Mouse (Mus musculus) neural tube, embryonic 15.5 days (tissue): ENCODE measurements around the gene Glra1. TPM values are rescaled to one million over a fixed set of nuclear protein-coding genes. Genes with fewer than 3 reads are reported as not detected.
"Not testable (repeated sequence)": the region's sequence is repeated elsewhere in the genome, so short reads cannot be mapped to it uniquely, and the experiment has no call there.

Experiments used
- ATAC-seq: fragments of 200-750 bp; cut with Nextera tagmentation; 2 replicates; pipeline ENCODE4 v1.8.0; 2017; ENCODE audit warnings: mild to moderate bottlenecking, moderate TSS enrichment, moderate library complexity; ENCODE audit not compliant: low FRiP score
- H3K27ac ChIP-seq: fragments of 300-500 bp; sonication (generic); replicated peaks from 2 replicates; pipeline ENCODE4 v1.5.1; 2015; ENCODE audit warnings: mild to moderate bottlenecking, inconsistent platforms
- H3K27me3 ChIP-seq: fragments of 300-500 bp; sonication (generic); replicated peaks from 2 replicates; pipeline ENCODE4 v1.6.1; 2015; ENCODE audit warnings: inconsistent platforms
- H3K36me3 ChIP-seq: fragments of 300-500 bp; sonication (generic); 2 replicates; pipeline ENCODE4 v1.6.1; 2015; ENCODE audit warnings: inconsistent platforms
- H3K4me1 ChIP-seq: fragments of 300-500 bp; sonication (generic); 2 replicates; pipeline ENCODE4 v1.6.1; 2015; ENCODE audit warnings: inconsistent platforms
- H3K4me2 ChIP-seq: fragments of 300-500 bp; sonication (generic); 2 replicates; pipeline ENCODE4 v1.6.1; 2015; ENCODE audit warnings: inconsistent platforms, mild to moderate bottlenecking, moderate library complexity
- H3K4me3 ChIP-seq: fragments of 300-500 bp; sonication (generic); replicated peaks from 2 replicates; pipeline ENCODE4 v1.5.1; 2015; ENCODE audit warnings: mild to moderate bottlenecking, inconsistent platforms
- H3K9ac ChIP-seq: fragments of 300-500 bp; sonication (generic); replicated peaks from 2 replicates; pipeline ENCODE4 v1.6.1; 2015; ENCODE audit warnings: mild to moderate bottlenecking, inconsistent platforms
- H3K9me3 ChIP-seq: fragments of 300-500 bp; sonication (generic); replicated peaks from 2 replicates; pipeline ENCODE4 v1.6.1; 2016; ENCODE audit warnings: inconsistent platforms
- WGBS: fragments of 180-500 bp; shearing (Covaris S2); methylation state at CpG from one replicate; pipeline ENCODE4 v1.1.7; 2015; ENCODE audit warnings: mixed read lengths; 5-methylcytosine and 5-hydroxymethylcytosine counted together
- polyA plus RNA-seq: library from polyadenylated mRNA; unstranded; fragments of >200 nt; fragmentation: Nextera tagmentation; extraction: Ambion mirVana; gene quantifications from 2 replicates; pipeline ENCODE4 v1.2.1, GENCODE M21; 2015

The Glra1 gene
- polyA plus RNA-seq: 3.2 and 3.5 TPM in 2 replicates

DNA sequence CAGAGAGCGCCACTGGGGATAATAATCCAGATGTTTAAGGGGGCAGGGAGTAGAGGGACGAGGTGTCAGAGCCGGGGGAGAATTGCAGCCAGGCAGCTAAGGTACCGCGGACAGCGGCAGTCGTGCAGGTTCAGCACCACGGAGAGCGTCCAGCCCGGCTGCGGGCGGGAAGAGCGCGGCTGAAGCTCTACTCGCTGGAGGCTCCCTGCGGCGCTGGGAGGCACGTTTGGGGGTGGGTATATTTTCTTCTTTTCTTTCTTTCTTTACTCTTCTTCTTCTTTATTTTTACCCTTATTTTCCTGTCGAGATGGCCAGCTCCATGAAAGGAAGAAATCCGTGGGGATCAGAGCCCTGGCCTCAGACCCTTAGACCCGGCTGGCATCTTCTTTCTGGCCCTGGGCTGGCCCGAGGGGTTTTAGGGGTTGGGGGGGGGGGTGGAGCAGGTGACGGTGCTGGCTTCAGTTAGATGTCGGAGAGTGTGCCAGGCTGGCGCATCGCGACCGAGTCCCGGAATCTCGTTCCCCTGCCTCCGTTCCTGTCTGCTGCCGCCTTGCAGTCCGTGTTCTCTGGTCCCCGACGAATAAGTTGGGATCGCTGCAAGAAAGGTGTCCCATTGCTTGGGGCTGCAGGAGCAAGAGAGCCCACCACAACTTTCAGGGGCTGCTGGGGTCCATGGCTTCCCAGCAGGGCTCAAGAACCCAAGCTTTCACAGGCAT lies at the start of gene Glra1:
TSS of gene Glra1 (minus strand) at position 391 of the 716 bp plus-strand sequence.
- H3K9me3 ChIP-seq: no peaks in the 10 kb centered on the region
- H3K27ac ChIP-seq: peak within 1 kb of the TSS; percentile 86
- H3K4me2 ChIP-seq: peak within 1 kb of the TSS; percentile 67
- peak within 1 kb of the TSS; percentile 63 for H3K9ac ChIP-seq
- peak within 1 kb of the TSS; percentile 65 for H3K4me3 ChIP-seq
- ATAC-seq: peak; percentile 66
- no peaks in the 10 kb centered on the region for H3K27me3 ChIP-seq
- under 1% methylated on average over 36 of the region's 36 CpGs for WGBS
- H3K4me1 ChIP-seq: peaks cover 26% of the 10 kb centered on the region
- H3K36me3 ChIP-seq: no peaks in the 10 kb centered on the region

GRCm38 (mm10) chr11:55636961-55637360 lies 29.0 kb upstream of the Glra1 start:
- 33% methylated on average over 4 of the region's 4 CpGs for WGBS
- Histone ChIP-seq H3K9me3 (no peaks in the 10 kb centered on the region), H3K4me2 (no peak overlapping the region), H3K27ac (no peak overlapping the region), H3K27me3 (no peaks in the 10 kb centered on the region), H3K36me3 (no peaks in the 10 kb centered on the region), H3K4me3 (no peak overlapping the region), H3K9ac (no peak overlapping the region), H3K4me1 (peaks cover 9% of the 10 kb centered on the region; the same call in 1 of the 2 replicates)
- no peak for ATAC-seq

GRCm38 (mm10) chr11:55633901-55634300 lies 25.9 kb upstream of the Glra1 start:
- Histone ChIP-seq H3K4me1 (peaks cover 9% of the 10 kb centered on the region), H3K36me3 (no peaks in the 10 kb centered on the region), H3K9me3 (no peaks in the 10 kb centered on the region), H3K27ac (no peak overlapping the region), H3K27me3 (no peaks in the 10 kb centered on the region), H3K9ac (no peak overlapping the region), H3K4me3 (no peak overlapping the region), H3K4me2 (no peak overlapping the region)
- no peak for ATAC-seq

- H3K4me1 ChIP-seq, ATAC-seq, H3K9ac ChIP-seq, H3K4me2 ChIP-seq, H3K4me3 ChIP-seq, H3K9me3 ChIP-seq, H3K27ac ChIP-seq, H3K27me3 ChIP-seq, H3K36me3 ChIP-seq: not testable (repeated sequence)
- 81% methylated on average over 8 of the region's 8 CpGs for WGBS
Observed at GRCm38 (mm10) chr11:55614631-55615030, 6.6 kb upstream of the Glra1 start.

GRCm38 (mm10) chr11:55608524-55608920 lies 524 bp upstream of the Glra1 start:
- peak overlapping the region; percentile 63 for H3K9ac ChIP-seq
- H3K27me3 ChIP-seq: no peaks in the 10 kb centered on the region
- H3K4me2 ChIP-seq: peak overlapping the region; percentile 67
- no peaks in the 10 kb centered on the region for H3K36me3 ChIP-seq
- ATAC-seq: peak; percentile 78
- H3K4me1 ChIP-seq: peaks cover 21% of the 10 kb centered on the region
- H3K27ac ChIP-seq: peak overlapping the region; percentile 86
- H3K4me3 ChIP-seq: peak overlapping the region; percentile 65
- no peaks in the 10 kb centered on the region for H3K9me3 ChIP-seq
- 0% methylated on average over 12 of the region's 12 CpGs for WGBS

DNA sequence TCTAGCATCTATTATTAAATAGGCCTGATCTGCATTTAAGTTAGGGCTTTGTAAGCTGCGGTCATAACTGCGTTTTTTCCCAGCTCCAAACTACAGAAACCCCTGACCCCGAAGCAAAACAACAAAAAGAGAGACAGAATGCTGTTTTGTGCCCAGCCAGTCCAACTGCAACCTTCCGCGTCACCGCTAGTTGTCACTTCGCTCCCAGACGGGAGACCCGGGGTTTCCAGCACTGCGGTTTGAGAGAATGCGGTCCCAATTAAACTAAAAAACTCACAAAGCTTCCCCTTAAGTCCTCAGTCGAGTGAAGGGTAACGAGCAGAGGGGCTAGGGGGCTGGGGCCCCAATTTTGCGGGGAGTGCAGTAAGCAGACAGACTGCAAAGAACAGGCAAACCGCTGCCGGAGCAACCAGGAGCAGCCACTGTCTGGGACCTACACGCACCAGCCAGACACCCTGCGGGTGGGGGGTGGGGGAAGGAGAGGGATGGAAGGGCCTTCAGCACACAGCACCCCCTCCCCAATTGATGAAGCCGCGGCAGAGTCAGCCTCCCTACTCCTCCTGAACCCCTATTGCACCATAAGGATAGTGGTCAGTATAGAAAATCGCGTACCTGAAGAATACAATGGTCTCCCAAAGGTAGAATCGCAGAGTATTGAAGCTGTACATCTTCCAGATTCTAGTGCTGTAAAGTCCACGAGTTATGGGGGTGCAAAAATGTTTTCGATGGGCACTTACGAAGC lies 761 bp downstream of the Glra1 start:
- ATAC-seq: peak; percentile 70
- Histone ChIP-seq H3K36me3 (no peaks in the 10 kb centered on the region), H3K9ac (peak overlapping the region; percentile 63), H3K9me3 (no peaks in the 10 kb centered on the region), H3K27me3 (no peaks in the 10 kb centered on the region), H3K4me3 (peak overlapping the region; percentile 65), H3K4me2 (peak overlapping the region; percentile 67), H3K4me1 (peaks cover 31% of the 10 kb centered on the region), H3K27ac (peak overlapping the region; percentile 86)
- WGBS: 1% methylated on average over 26 of the region's 26 CpGs

- ATAC-seq: no peak
- H3K27ac ChIP-seq: peak overlapping the region; percentile 62
- peak overlapping the region; percentile 17 for H3K4me3 ChIP-seq
- peak overlapping the region; percentile 67 for H3K4me2 ChIP-seq
- no peaks in the 10 kb centered on the region for H3K36me3 ChIP-seq
- H3K4me1 ChIP-seq: peaks cover 57% of the 10 kb centered on the region
- 6% methylated on average over 11 of the region's 11 CpGs for WGBS
- H3K27me3 ChIP-seq: no peaks in the 10 kb centered on the region
- H3K9ac ChIP-seq: peak overlapping the region; percentile 18; the same call in 1 of the 2 replicates
- no peaks in the 10 kb centered on the region for H3K9me3 ChIP-seq
Observed at GRCm38 (mm10) chr11:55601447-55602065, 6.4 kb downstream of the Glra1 start.

- no peak for ATAC-seq
Observed at GRCm38 (mm10) chr11:55595726-55596125, 12.3 kb downstream of the Glra1 start.

DNA sequence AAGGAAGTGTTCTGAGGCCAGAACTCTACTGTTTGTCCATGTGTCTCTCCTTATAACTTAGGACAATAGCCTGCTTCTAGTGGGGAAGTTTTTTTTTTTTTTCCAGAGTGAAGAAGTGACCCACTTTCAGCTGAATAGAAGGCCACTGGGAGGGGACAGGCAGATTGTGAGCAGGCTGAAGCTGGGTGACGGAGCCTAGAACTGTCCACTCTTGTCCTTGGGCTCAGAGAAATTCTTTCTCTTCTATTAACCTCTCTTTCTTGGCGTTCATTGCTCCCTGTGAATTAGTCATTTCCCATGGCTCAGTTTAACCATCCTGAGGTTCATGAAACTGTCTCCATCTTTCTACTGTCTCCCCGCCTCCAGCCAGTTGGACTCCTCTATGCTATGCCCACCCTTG lies 13.6 kb downstream of the Glra1 start:
- Histone ChIP-seq H3K36me3 (0 out of 2 replicates have a peak, but pooled peaks cover 2% of the 10 kb centered on the region), H3K27ac (no peak overlapping the region), H3K9me3 (no peaks in the 10 kb centered on the region), H3K27me3 (no peaks in the 10 kb centered on the region), H3K4me1 (peaks cover 2% of the 10 kb centered on the region), H3K4me3 (no peak overlapping the region), H3K4me2 (no peak overlapping the region), H3K9ac (no peak overlapping the region)
- ATAC-seq: no peak
- 86% methylated on average over 3 of the region's 3 CpGs for WGBS

More at GRCm38 (mm10) chr11:55595726-55596125, 12.3 kb downstream of the Glra1 start:
- Histone ChIP-seq H3K27ac (no peak overlapping the region), H3K27me3 (no peaks in the 10 kb centered on the region), H3K4me3 (no peak overlapping the region), H3K4me2 (no peak overlapping the region), H3K9me3 (no peaks in the 10 kb centered on the region), H3K9ac (no peak overlapping the region), H3K36me3 (0 out of 2 replicates have a peak, but pooled peaks cover 2% of the 10 kb centered on the region), H3K4me1 (peaks cover 11% of the 10 kb centered on the region)
- 82% methylated on average over 1 of the region's 1 CpGs for WGBS

DNA sequence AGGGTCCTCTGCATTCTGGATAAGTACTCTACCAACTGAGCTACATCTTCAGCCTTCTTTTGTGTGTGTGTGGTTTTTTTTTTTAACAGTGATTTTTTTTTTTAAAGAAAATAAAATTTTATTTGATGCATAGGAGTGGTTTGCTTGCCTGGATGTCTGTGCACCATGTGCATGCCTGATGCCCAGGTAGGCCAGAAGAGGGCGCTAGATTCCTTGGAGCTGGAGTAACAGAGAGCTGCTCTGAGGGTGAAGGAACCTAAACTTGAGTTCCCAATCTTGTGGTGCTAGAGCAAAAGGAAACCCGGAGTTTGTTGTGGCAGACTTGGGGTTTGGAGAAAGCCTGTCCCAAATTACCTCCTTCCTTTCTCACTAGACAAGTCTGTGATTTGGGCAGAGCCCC lies 16.8 kb downstream of the Glra1 start:
- 58% methylated on average over 2 of the region's 2 CpGs for WGBS
- no peaks in the 10 kb centered on the region for H3K9me3 ChIP-seq

DNA sequence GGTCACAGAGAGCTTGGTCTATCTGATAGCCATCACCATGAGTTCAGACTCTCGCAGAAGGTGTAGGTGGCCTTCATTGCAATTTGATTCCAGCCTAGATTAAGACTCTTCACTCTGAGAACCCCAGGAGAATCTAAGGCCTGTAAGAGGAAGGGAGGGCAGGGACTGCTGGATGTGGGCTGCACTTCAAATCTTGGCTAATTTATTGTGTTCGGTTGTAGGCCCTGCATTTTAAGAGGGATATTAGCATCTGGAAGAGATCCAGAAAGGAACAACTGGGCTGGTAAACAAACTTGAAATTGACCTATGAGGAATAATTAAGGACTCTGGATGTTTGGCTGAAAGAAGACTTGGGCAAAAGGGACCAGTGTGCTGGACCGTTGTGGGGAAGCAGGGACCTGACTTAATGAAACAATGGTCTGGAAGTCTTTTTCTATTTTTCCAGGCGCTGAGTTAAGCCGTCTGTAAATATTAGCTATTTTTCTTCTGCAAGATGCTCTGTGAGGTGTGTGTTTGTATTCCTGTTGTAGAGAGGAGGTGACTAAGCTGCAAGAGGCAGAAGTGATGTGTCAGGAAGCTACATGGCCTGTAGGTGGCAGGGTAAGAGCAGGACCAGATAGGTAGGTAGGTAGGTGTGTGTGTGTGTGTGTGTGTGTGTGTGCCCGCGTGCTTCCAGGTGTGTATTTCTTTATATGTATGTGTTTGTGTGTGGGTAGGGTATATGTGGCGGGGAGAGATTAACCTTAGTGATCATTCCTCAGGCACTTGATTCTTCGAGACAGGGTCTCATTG lies 18.4 kb downstream of the Glra1 start:
- 68% methylated on average over 9 of the region's 9 CpGs for WGBS
- Histone ChIP-seq H3K9me3 (no peaks in the 10 kb centered on the region), H3K27ac (peak overlapping the region; percentile 41), H3K4me2 (no peak overlapping the region), H3K4me3 (no peak overlapping the region), H3K36me3 (no peaks in the 10 kb centered on the region), H3K4me1 (peaks cover 10% of the 10 kb centered on the region), H3K9ac (no peak overlapping the region), H3K27me3 (no peaks in the 10 kb centered on the region)
- ATAC-seq: peak; percentile 55; the same call in 1 of the 2 replicates

More for the DNA sequence above, 16.8 kb downstream of the Glra1 start:
- no peak for ATAC-seq
- Histone ChIP-seq H3K9ac (no peak overlapping the region), H3K27ac (no peak overlapping the region), H3K4me2 (no peak overlapping the region), H3K27me3 (no peaks in the 10 kb centered on the region), H3K4me3 (no peak overlapping the region), H3K4me1 (peaks cover 10% of the 10 kb centered on the region), H3K36me3 (0 out of 2 replicates have a peak, but pooled peaks cover 2% of the 10 kb centered on the region)
